Mouse (Mus musculus) forebrain, embryonic 15.5 days (tissue): ENCODE data around the gene Psmd6. TPM values are rescaled to one million over a fixed set of nuclear protein-coding genes. Genes with fewer than 3 reads are reported as not detected.

ENCODE experiments used
- ATAC-seq: fragments of 200-750 bp; cut with Nextera tagmentation; replicated peaks from 2 replicates; pipeline ENCODE4 v1.8.0; 2017; ENCODE audit warnings: mild to moderate bottlenecking, moderate TSS enrichment, moderate library complexity
- H3K27ac ChIP-seq: fragments of 300-500 bp; sonication (generic); replicated peaks from 2 replicates; pipeline ENCODE4 v1.5.1; 2015; ENCODE audit warnings: mild to moderate bottlenecking, inconsistent platforms
- H3K27me3 ChIP-seq: fragments of 300-500 bp; sonication (generic); 2 replicates; pipeline ENCODE4 v1.6.1; 2015; ENCODE audit warnings: inconsistent platforms
- H3K36me3 ChIP-seq: fragments of 300-500 bp; sonication (generic); 2 replicates; pipeline ENCODE4 v1.6.1; 2015; ENCODE audit warnings: mild to moderate bottlenecking, inconsistent platforms
- H3K4me1 ChIP-seq: fragments of 300-500 bp; sonication (generic); 2 replicates; pipeline ENCODE4 v1.6.1; 2015; ENCODE audit warnings: inconsistent platforms
- H3K4me2 ChIP-seq: fragments of 300-500 bp; sonication (generic); replicated peaks from 2 replicates; pipeline ENCODE4 v1.6.1; 2015; ENCODE audit warnings: mild to moderate bottlenecking, inconsistent platforms
- H3K4me3 ChIP-seq: fragments of 300-500 bp; sonication (generic); 2 replicates; pipeline ENCODE4 v1.5.1; 2015; ENCODE audit warnings: mild to moderate bottlenecking, inconsistent platforms
- H3K9ac ChIP-seq: fragments of 300-500 bp; sonication (generic); replicated peaks from 2 replicates; pipeline ENCODE4 v1.6.1; 2015; ENCODE audit warnings: mild to moderate bottlenecking, inconsistent platforms
- H3K9me3 ChIP-seq: fragments of 300-500 bp; sonication (generic); 2 replicates; pipeline ENCODE4 v1.6.1; 2016; ENCODE audit warnings: inconsistent platforms
- WGBS: fragments of 180-500 bp; shearing (Covaris S2); methylation state at CpG from one replicate; pipeline ENCODE4 v1.1.7; 2015; ENCODE audit warnings: mixed read lengths; 5-methylcytosine and 5-hydroxymethylcytosine counted together
- polyA plus RNA-seq: library from polyadenylated mRNA; unstranded; fragments of >200 nt; fragmentation: Nextera tagmentation; extraction: Ambion mirVana; gene quantifications from 2 replicates; pipeline ENCODE4 v1.2.1, GENCODE M21; 2015

The Psmd6 gene
- polyA plus RNA-seq: 280 and 283 TPM in 2 replicates

- peak within 1 kb of the TSS; percentile 85 for H3K9ac ChIP-seq
- no peaks in the 10 kb centered on the region for H3K27me3 ChIP-seq
- peak; percentile 98 for ATAC-seq
- peak within 1 kb of the TSS; percentile 82 for H3K27ac ChIP-seq
- peak within 1 kb of the TSS; percentile 76 for H3K4me3 ChIP-seq
- H3K4me2 ChIP-seq: peak within 1 kb of the TSS; percentile 95
- peaks cover 22% of the 10 kb centered on the region for H3K4me1 ChIP-seq
- H3K9me3 ChIP-seq: no peaks in the 10 kb centered on the region
- 1% methylated on average over 68 of the region's 68 CpGs for WGBS
- H3K36me3 ChIP-seq: peaks cover 30% of the 10 kb centered on the region
Measured at GRCm38 (mm10) chr14:14120230-14121096, at the start of gene Psmd6. Gene Psmd6, minus strand, starts transcription at chr14:14120984.

- H3K27ac ChIP-seq: no peak overlapping the region
- H3K4me1 ChIP-seq: no peaks in the 10 kb centered on the region
- no peak for ATAC-seq
- H3K9ac ChIP-seq: no peak overlapping the region
- WGBS: 76% methylated on average over 4 of the region's 4 CpGs
- H3K36me3 ChIP-seq: peaks cover 62% of the 10 kb centered on the region
- H3K9me3 ChIP-seq: no peaks in the 10 kb centered on the region
- H3K4me2 ChIP-seq: no peak overlapping the region
- no peak overlapping the region for H3K4me3 ChIP-seq
- H3K27me3 ChIP-seq: no peaks in the 10 kb centered on the region
Measured at GRCm38 (mm10) chr14:14110710-14111109, 10.1 kb downstream of the Psmd6 start.

GRCm38 (mm10) chr14:14104930-14105318 is 15.9 kb downstream of the Psmd6 start:
- Histone ChIP-seq H3K4me1 (peaks cover 3% of the 10 kb centered on the region; the same call in 1 of the 2 replicates), H3K4me2 (no peak overlapping the region), H3K9me3 (no peaks in the 10 kb centered on the region), H3K27ac (no peak overlapping the region), H3K4me3 (no peak overlapping the region), H3K27me3 (no peaks in the 10 kb centered on the region), H3K9ac (no peak overlapping the region), H3K36me3 (peaks cover 20% of the 10 kb centered on the region)
- 45% methylated on average over 2 of the region's 2 CpGs for WGBS
- ATAC-seq: no peak

GRCm38 (mm10) chr14:14104213-14104929 is 16.4 kb downstream of the Psmd6 start:
- 52% methylated on average over 13 of the region's 13 CpGs for WGBS
- Histone ChIP-seq H3K9me3 (no peaks in the 10 kb centered on the region), H3K36me3 (peaks cover 15% of the 10 kb centered on the region), H3K4me1 (peaks cover 3% of the 10 kb centered on the region; the same call in 1 of the 2 replicates), H3K4me3 (no peak overlapping the region), H3K27ac (peak overlapping the region; percentile 34; the same call in 1 of the 2 replicates), H3K9ac (no peak overlapping the region), H3K27me3 (no peaks in the 10 kb centered on the region), H3K4me2 (no peak overlapping the region)
- peak; percentile 75 for ATAC-seq

- 92% methylated on average over 9 of the region's 9 CpGs for WGBS
- no peak for ATAC-seq
Measured at GRCm38 (mm10) chr14:14101296-14101695, 19.5 kb downstream of the Psmd6 start.

GRCm38 (mm10) chr14:14100773-14101280 is 20.0 kb downstream of the Psmd6 start:
- peaks cover 3% of the 10 kb centered on the region; the same call in 1 of the 2 replicates for H3K4me1 ChIP-seq
- no peak overlapping the region for H3K27ac ChIP-seq
- WGBS: 91% methylated on average over 8 of the region's 8 CpGs
- no peaks in the 10 kb centered on the region for H3K27me3 ChIP-seq
- no peak overlapping the region for H3K4me2 ChIP-seq
- no peak overlapping the region for H3K9ac ChIP-seq
- no peak for ATAC-seq
- peaks cover 15% of the 10 kb centered on the region for H3K36me3 ChIP-seq
- no peak overlapping the region for H3K4me3 ChIP-seq
- no peaks in the 10 kb centered on the region for H3K9me3 ChIP-seq

More at GRCm38 (mm10) chr14:14101296-14101695, 19.5 kb downstream of the Psmd6 start:
- Histone ChIP-seq H3K9ac (no peak overlapping the region), H3K4me2 (no peak overlapping the region), H3K27ac (no peak overlapping the region), H3K36me3 (peaks cover 15% of the 10 kb centered on the region), H3K27me3 (no peaks in the 10 kb centered on the region), H3K4me1 (peaks cover 3% of the 10 kb centered on the region; the same call in 1 of the 2 replicates), H3K4me3 (no peak overlapping the region), H3K9me3 (no peaks in the 10 kb centered on the region)

GRCm38 (mm10) chr14:14098330-14098980 is 22.3 kb downstream of the Psmd6 start:
- Histone ChIP-seq H3K4me3 (no peak overlapping the region), H3K27me3 (no peaks in the 10 kb centered on the region), H3K4me2 (no peak overlapping the region), H3K4me1 (no peaks in the 10 kb centered on the region), H3K9me3 (no peaks in the 10 kb centered on the region), H3K36me3 (peaks cover 15% of the 10 kb centered on the region), H3K27ac (no peak overlapping the region), H3K9ac (no peak overlapping the region)
- ATAC-seq: peak; percentile 82
- 26% methylated on average over 10 of the region's 10 CpGs for WGBS

GRCm38 (mm10) chr14:14090571-14090970 is 30.2 kb downstream of the Psmd6 start:
- WGBS: 93% methylated on average over 6 of the region's 6 CpGs
- H3K4me1 ChIP-seq: no peaks in the 10 kb centered on the region

GRCm38 (mm10) chr14:14088016-14088791 is 32.6 kb downstream of the Psmd6 start:
- peaks cover 6% of the 10 kb centered on the region; the same call in 1 of the 2 replicates for H3K36me3 ChIP-seq
- H3K27ac ChIP-seq: no peak overlapping the region
- no peak for ATAC-seq
- no peak overlapping the region for H3K4me2 ChIP-seq
- no peak overlapping the region for H3K9ac ChIP-seq
- no peak overlapping the region for H3K4me3 ChIP-seq
- H3K27me3 ChIP-seq: no peaks in the 10 kb centered on the region
- H3K9me3 ChIP-seq: no peaks in the 10 kb centered on the region
- H3K4me1 ChIP-seq: no peaks in the 10 kb centered on the region
- 93% methylated on average over 9 of the region's 9 CpGs for WGBS

More at GRCm38 (mm10) chr14:14090571-14090970, 30.2 kb downstream of the Psmd6 start:
- ATAC-seq: no peak
- Histone ChIP-seq H3K4me3 (no peak overlapping the region), H3K9ac (no peak overlapping the region), H3K9me3 (no peaks in the 10 kb centered on the region), H3K4me2 (no peak overlapping the region), H3K36me3 (peaks cover 6% of the 10 kb centered on the region; the same call in 1 of the 2 replicates), H3K27ac (no peak overlapping the region), H3K27me3 (no peaks in the 10 kb centered on the region)

- Histone ChIP-seq H3K4me3 (no peak overlapping the region), H3K36me3 (peaks cover 3% of the 10 kb centered on the region; the same call in 1 of the 2 replicates), H3K4me1 (no peaks in the 10 kb centered on the region), H3K9ac (no peak overlapping the region), H3K9me3 (no peaks in the 10 kb centered on the region), H3K27ac (no peak overlapping the region), H3K4me2 (no peak overlapping the region), H3K27me3 (no peaks in the 10 kb centered on the region)
- 89% methylated on average over 6 of the region's 6 CpGs for WGBS
- no peak for ATAC-seq
Measured at GRCm38 (mm10) chr14:14087348-14087747, 33.4 kb downstream of the Psmd6 start.

- H3K4me1 ChIP-seq: no peaks in the 10 kb centered on the region
- H3K9ac ChIP-seq: no peak overlapping the region
- H3K36me3 ChIP-seq: 0 out of 2 replicates have a peak, but pooled peaks cover 3% of the 10 kb centered on the region
- H3K27ac ChIP-seq: no peak overlapping the region
- WGBS: 89% methylated on average over 4 of the region's 4 CpGs
- no peak overlapping the region for H3K4me3 ChIP-seq
- no peaks in the 10 kb centered on the region for H3K27me3 ChIP-seq
- ATAC-seq: no peak
- no peaks in the 10 kb centered on the region for H3K9me3 ChIP-seq
- H3K4me2 ChIP-seq: no peak overlapping the region
Measured at GRCm38 (mm10) chr14:14086711-14087263, 34.0 kb downstream of the Psmd6 start.
